Mouse (Mus musculus) midbrain, embryonic 13.5 days (tissue): ENCODE results near the gene Gk. TPM values are rescaled to one million over a fixed set of nuclear protein-coding genes. Genes with fewer than 3 reads are reported as not detected.

ENCODE experiments used
- ATAC-seq: fragments of 200-750 bp; cut with Nextera tagmentation; 2 replicates; pipeline ENCODE4 v1.8.0; 2017; ENCODE audit warnings: mild to moderate bottlenecking, moderate TSS enrichment, moderate library complexity
- H3K27ac ChIP-seq: fragments of 300-500 bp; sonication (generic); 2 replicates; pipeline ENCODE4 v1.5.1; 2015; ENCODE audit warnings: inconsistent platforms, mild to moderate bottlenecking, moderate library complexity
- H3K27me3 ChIP-seq: fragments of 300-500 bp; sonication (generic); 2 replicates; pipeline ENCODE4 v1.6.1; 2015; ENCODE audit warnings: mild to moderate bottlenecking, inconsistent platforms
- H3K36me3 ChIP-seq: fragments of 300-500 bp; sonication (generic); 2 replicates; pipeline ENCODE4 v1.6.1; 2015; ENCODE audit warnings: mild to moderate bottlenecking, inconsistent platforms
- H3K4me1 ChIP-seq: fragments of 300-500 bp; sonication (generic); replicated peaks from 2 replicates; pipeline ENCODE4 v1.6.1; 2015; ENCODE audit warnings: inconsistent platforms
- H3K4me2 ChIP-seq: fragments of 300-500 bp; sonication (generic); replicated peaks from 2 replicates; pipeline ENCODE4 v1.6.1; 2015; ENCODE audit warnings: moderate library complexity, mild to moderate bottlenecking, inconsistent platforms
- H3K4me3 ChIP-seq: fragments of 300-500 bp; sonication (generic); replicated peaks from 2 replicates; pipeline ENCODE4 v1.5.1; 2015; ENCODE audit warnings: mild to moderate bottlenecking, inconsistent platforms
- H3K9ac ChIP-seq: fragments of 300-500 bp; sonication (generic); replicated peaks from 2 replicates; pipeline ENCODE4 v1.6.1; 2015; ENCODE audit warnings: mild to moderate bottlenecking, inconsistent platforms
- H3K9me3 ChIP-seq: fragments of 300-500 bp; sonication (generic); 2 replicates; pipeline ENCODE4 v1.6.1; 2016; ENCODE audit warnings: mild to moderate bottlenecking, inconsistent platforms
- WGBS: fragments of 180-500 bp; shearing (Covaris S2); methylation state at CpG from one replicate; pipeline ENCODE4 v1.1.7; 2015; 5-methylcytosine and 5-hydroxymethylcytosine counted together
- polyA plus RNA-seq: library from polyadenylated mRNA; unstranded; fragments of >200 nt; fragmentation: Nextera tagmentation; extraction: Ambion mirVana; gene quantifications from 2 replicates; pipeline ENCODE4 v1.2.1, GENCODE M21; 2015

The Gk gene
- polyA plus RNA-seq, 1 experiment from 2014 or later = 8.0 TPM

- no peak overlapping the region for H3K27ac ChIP-seq
- H3K4me1 ChIP-seq = no peaks in the 10 kb centered on the region
- H3K4me3 ChIP-seq = no peak overlapping the region
- H3K9ac ChIP-seq = no peak overlapping the region
- H3K36me3 ChIP-seq = no peaks in the 10 kb centered on the region
- no peak overlapping the region for H3K4me2 ChIP-seq
- H3K27me3 ChIP-seq = no peaks in the 10 kb centered on the region
- ATAC-seq = no peak
- H3K9me3 ChIP-seq = no peaks in the 10 kb centered on the region
- WGBS = 90% methylated on average over 5 of the region's 5 CpGs
These were observed 43.4 kb downstream of the Gk start for GRCm38 (mm10) chrX:85733228-85733627.

- WGBS = 90% methylated on average over 9 of the region's 9 CpGs
- H3K4me3 ChIP-seq = no peak overlapping the region
- no peak for ATAC-seq
These were observed 45.3 kb downstream of the Gk start for GRCm38 (mm10) chrX:85731133-85731938.

GRCm38 (mm10) chrX:85721226-85721625, 55.4 kb downstream of the Gk start:
- no peak for ATAC-seq
- no peak overlapping the region for H3K9ac ChIP-seq
- H3K36me3 ChIP-seq = no peaks in the 10 kb centered on the region
- H3K27ac ChIP-seq = no peak overlapping the region
- no peaks in the 10 kb centered on the region for H3K27me3 ChIP-seq
- no peaks in the 10 kb centered on the region for H3K9me3 ChIP-seq
- H3K4me1 ChIP-seq = no peaks in the 10 kb centered on the region
- H3K4me2 ChIP-seq = no peak overlapping the region
- no peak overlapping the region for H3K4me3 ChIP-seq

More at GRCm38 (mm10) chrX:85731133-85731938, 45.3 kb downstream of the Gk start:
- Histone ChIP-seq H3K27ac (no peak overlapping the region), H3K4me2 (no peak overlapping the region), H3K36me3 (no peaks in the 10 kb centered on the region), H3K9ac (no peak overlapping the region), H3K9me3 (no peaks in the 10 kb centered on the region), H3K4me1 (no peaks in the 10 kb centered on the region), H3K27me3 (no peaks in the 10 kb centered on the region)

- no peaks in the 10 kb centered on the region for H3K27me3 ChIP-seq
- no peak overlapping the region for H3K4me2 ChIP-seq
- H3K27ac ChIP-seq = no peak overlapping the region
- ATAC-seq = no peak
- no peak overlapping the region for H3K4me3 ChIP-seq
- H3K36me3 ChIP-seq = no peaks in the 10 kb centered on the region
- no peaks in the 10 kb centered on the region for H3K4me1 ChIP-seq
- WGBS = 80% methylated on average over 3 of the region's 3 CpGs
- H3K9me3 ChIP-seq = no peaks in the 10 kb centered on the region
- no peak overlapping the region for H3K9ac ChIP-seq
These were observed 66.2 kb downstream of the Gk start for GRCm38 (mm10) chrX:85710399-85710798.

- no peak overlapping the region for H3K27ac ChIP-seq
- no peak overlapping the region for H3K9ac ChIP-seq
- H3K4me2 ChIP-seq = no peak overlapping the region
- ATAC-seq = no peak
- no peaks in the 10 kb centered on the region for H3K9me3 ChIP-seq
- no peaks in the 10 kb centered on the region for H3K4me1 ChIP-seq
- no peak overlapping the region for H3K4me3 ChIP-seq
- H3K36me3 ChIP-seq = no peaks in the 10 kb centered on the region
- no peaks in the 10 kb centered on the region for H3K27me3 ChIP-seq
- WGBS = 95% methylated on average over 3 of the region's 3 CpGs
These were observed 70.9 kb downstream of the Gk start for GRCm38 (mm10) chrX:85705715-85706114.

GRCm38 (mm10) chrX:85683723-85684122, 92.9 kb downstream of the Gk start:
- H3K4me1 ChIP-seq = no peaks in the 10 kb centered on the region
- no peak overlapping the region for H3K9ac ChIP-seq
- H3K36me3 ChIP-seq = no peaks in the 10 kb centered on the region
- no peaks in the 10 kb centered on the region for H3K27me3 ChIP-seq
- no peak overlapping the region for H3K4me2 ChIP-seq
- WGBS = 48% methylated on average over 2 of the region's 2 CpGs
- no peak for ATAC-seq
- no peak overlapping the region for H3K4me3 ChIP-seq
- H3K27ac ChIP-seq = no peak overlapping the region
- H3K9me3 ChIP-seq = no peaks in the 10 kb centered on the region

GRCm38 (mm10) chrX:85682125-85682524, 94.5 kb downstream of the Gk start:
- Histone ChIP-seq H3K4me2 (no peak overlapping the region), H3K36me3 (no peaks in the 10 kb centered on the region), H3K4me3 (no peak overlapping the region), H3K27ac (no peak overlapping the region), H3K9me3 (no peaks in the 10 kb centered on the region), H3K27me3 (no peaks in the 10 kb centered on the region), H3K4me1 (no peaks in the 10 kb centered on the region), H3K9ac (no peak overlapping the region)
- 66% methylated on average over 1 of the region's 1 CpGs for WGBS
- no peak for ATAC-seq

GRCm38 (mm10) chrX:85676808-85677207, 99.8 kb downstream of the Gk start:
- no peaks in the 10 kb centered on the region for H3K27me3 ChIP-seq
- no peak overlapping the region for H3K9ac ChIP-seq
- no peak for ATAC-seq
- H3K4me3 ChIP-seq = no peak overlapping the region
- WGBS = 22% methylated on average over 7 of the region's 7 CpGs
- no peak overlapping the region for H3K27ac ChIP-seq
- H3K4me1 ChIP-seq = no peaks in the 10 kb centered on the region
- H3K9me3 ChIP-seq = no peaks in the 10 kb centered on the region
- H3K4me2 ChIP-seq = no peak overlapping the region
- H3K36me3 ChIP-seq = no peaks in the 10 kb centered on the region

Other genes with a start within 250 kb of the Gk start
- 6.6 TPM in 2 replicates for gene Tab3, start 202.8 kb downstream of the Gk start, polyA plus RNA-seq
- 0.05 and 0.06 TPM in 2 replicates for gene 5430427O19Rik, start 93.5 kb upstream of the Gk start, polyA plus RNA-seq